Mouse (Mus musculus): ENCODE results near the gene Adam8. TPM values are rescaled to one million over a fixed set of nuclear protein-coding genes. Genes with fewer than 3 reads are reported as not detected.

Adam8 gene
- total and polyA plus RNA-seq, 2 experiments from 2014 or later: 0.47 to 2.6 TPM

- Histone ChIP-seq H3K27me3 (ENCODE audit: insufficient read depth, low read length) (peaks cover 8% of the 10 kb centered on the region), H3K4me1 (ENCODE audit: insufficient read depth) (no peaks in the 10 kb centered on the region), H3K9ac (no peak overlapping the region), H3K4me3 (ENCODE audit: low read depth, low read length) (no peak overlapping the region), H3K27ac (ENCODE audit: low read depth, low read length) (no peak overlapping the region), H3K4me2 (ENCODE audit: low read depth) (no peak overlapping the region), H3K9me3 (ENCODE audit: low read length) (no peaks in the 10 kb centered on the region), H3K36me3 (ENCODE audit: insufficient read depth) (no peaks in the 10 kb centered on the region)
- ATAC-seq (no peak), DNase-seq (no peak)
- 75% methylated on average over 3 of the region's 3 CpGs for WGBS
- no peak for TF ChIP-seq CTCF (IDR thresholded peaks at IDR 0.05; ENCODE audit: low read depth)
Measured at GRCm38 (mm10) chr7:139937138-139937537, 55.2 kb downstream of the Adam8 start.

GRCm38 (mm10) chr7:139936705-139937104 is 55.7 kb downstream of the Adam8 start:
- H3K4me2 ChIP-seq (ENCODE audit: low read depth): no peak overlapping the region
- DNase-seq (no peak), ATAC-seq (no peak)
- peaks cover 4% of the 10 kb centered on the region for H3K27me3 ChIP-seq (ENCODE audit: insufficient read depth, low read length)
- no peaks in the 10 kb centered on the region for H3K4me1 ChIP-seq (ENCODE audit: insufficient read depth)
- H3K4me3 ChIP-seq (ENCODE audit: low read depth, low read length): no peak overlapping the region
- WGBS: 89% methylated on average over 10 of the region's 10 CpGs
- no peak for TF ChIP-seq CTCF (IDR thresholded peaks at IDR 0.05; ENCODE audit: low read depth)
- H3K27ac ChIP-seq (ENCODE audit: low read depth, low read length): no peak overlapping the region
- H3K36me3 ChIP-seq (ENCODE audit: insufficient read depth): no peaks in the 10 kb centered on the region
- H3K9ac ChIP-seq: no peak overlapping the region
- H3K9me3 ChIP-seq (ENCODE audit: low read length): no peaks in the 10 kb centered on the region

DNA sequence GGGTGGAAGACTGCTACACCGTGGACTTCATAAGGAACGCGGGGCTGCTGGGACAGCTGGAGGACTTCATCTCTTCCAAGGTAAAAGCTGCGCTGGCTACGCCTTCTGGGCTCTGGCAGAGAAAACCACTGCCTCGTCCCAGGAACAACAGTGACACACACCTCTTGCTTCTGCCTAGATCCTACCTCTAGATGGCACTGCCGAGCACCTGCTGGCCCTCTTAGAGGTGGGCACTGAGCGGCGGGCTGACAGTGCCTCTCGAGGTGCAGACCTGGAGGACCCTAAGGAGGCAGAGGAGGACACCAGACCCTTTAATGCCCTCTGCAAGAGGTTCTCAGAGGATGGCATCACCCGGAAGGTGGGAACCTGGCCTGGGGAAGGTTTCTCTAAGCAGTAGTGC is 61.6 kb downstream of the Adam8 start:
- Histone ChIP-seq H3K27ac (ENCODE audit: low read depth, low read length) (no peak overlapping the region), H3K4me1 (ENCODE audit: insufficient read depth) (no peaks in the 10 kb centered on the region), H3K4me2 (ENCODE audit: low read depth) (no peak overlapping the region), H3K9ac (no peak overlapping the region), H3K4me3 (ENCODE audit: low read depth, low read length) (no peak overlapping the region), H3K36me3 (ENCODE audit: insufficient read depth) (no peaks in the 10 kb centered on the region), H3K9me3 (ENCODE audit: low read length) (no peaks in the 10 kb centered on the region), H3K27me3 (ENCODE audit: insufficient read depth, low read length) (no peaks in the 10 kb centered on the region)
- TF ChIP-seq CTCF (IDR thresholded peaks at IDR 0.05; ENCODE audit: low read depth): peak; percentile 73
- ATAC-seq (peak; percentile 54; the same call in 1 of the 2 replicates), DNase-seq (no peak)
- WGBS: 13% methylated on average over 11 of the region's 11 CpGs

MicroRNA genes within 50 kb of the gene (microRNA counts, 519-probe panel; counts per million panel counts)
- microRNA mmu-miR-202-3p: not detected
- not detected for microRNA mmu-miR-202-5p

Small RNA genes within 50 kb of the gene (microRNA-seq; reads per million reads assigned to microRNA genes)
- gene Mir202: 0.39 to 2.1 reads per million in 2 experiments
- 0.24 to 0.77 reads per million in 2 experiments for gene Mir7062
- gene mmu-mir-7686: 0 reads per million in 2 experiments

Other genes with a start within 250 kb of the Adam8 start
- 12.2 and 17.1 TPM in 2 replicates for gene Adgra1, start 158.4 kb downstream of the Adam8 start, total RNA-seq (2014; rRNA removed)
- gene Adgra1, start 158.4 kb downstream of the Adam8 start, polyA plus RNA-seq (2015; fragmentation: Nextera tagmentation; extraction: Ambion mirVana): 18.0 and 39.3 TPM in 2 replicates
- gene Kndc1, start 97.9 kb downstream of the Adam8 start, total RNA-seq (2014; rRNA removed): 28.9 and 48.4 TPM in 2 replicates
- 7.1 and 10.0 TPM in 2 replicates for gene Kndc1, start 97.9 kb downstream of the Adam8 start, polyA plus RNA-seq (2015; fragmentation: Nextera tagmentation; extraction: Ambion mirVana)
- gene Utf1, start 48.8 kb downstream of the Adam8 start, total RNA-seq (2014; rRNA removed): not detected in 2 replicates
- gene Utf1, start 48.8 kb downstream of the Adam8 start, polyA plus RNA-seq (2015; fragmentation: Nextera tagmentation; extraction: Ambion mirVana): not detected in 2 replicates
- gene 6430531B16Rik, start 13.8 kb downstream of the Adam8 start, total RNA-seq (2014; rRNA removed): 1.6 and 2.7 TPM in 2 replicates
- gene 6430531B16Rik, start 13.8 kb downstream of the Adam8 start, polyA plus RNA-seq (2015; fragmentation: Nextera tagmentation; extraction: Ambion mirVana): 1.3 and 2.0 TPM in 2 replicates
- 49.8 and 56.1 TPM in 2 replicates for gene Zfp511, start 43.8 kb upstream of the Adam8 start, total RNA-seq (2014; rRNA removed)
- 66.1 and 74.3 TPM in 2 replicates for gene Zfp511, start 43.8 kb upstream of the Adam8 start, polyA plus RNA-seq (2015; fragmentation: Nextera tagmentation; extraction: Ambion mirVana)
- gene Tubgcp2, start 44.1 kb upstream of the Adam8 start, total RNA-seq (2014; rRNA removed): 67.3 and 79.8 TPM in 2 replicates
- gene Tubgcp2, start 44.1 kb upstream of the Adam8 start, polyA plus RNA-seq (2015; fragmentation: Nextera tagmentation; extraction: Ambion mirVana): 57.8 and 68.1 TPM in 2 replicates
- 0.48 and 1.2 TPM in 2 replicates for gene Msx3, start 56.5 kb upstream of the Adam8 start, total RNA-seq (2014; rRNA removed)
- 0.53 and 1.5 TPM in 2 replicates for gene Msx3, start 56.5 kb upstream of the Adam8 start, polyA plus RNA-seq (2015; fragmentation: Nextera tagmentation; extraction: Ambion mirVana)
- 259 and 284 TPM in 2 replicates for gene Caly, start 90.0 kb upstream of the Adam8 start, total RNA-seq (2014; rRNA removed)
- gene Caly, start 90.0 kb upstream of the Adam8 start, polyA plus RNA-seq (2015; fragmentation: Nextera tagmentation; extraction: Ambion mirVana): 348 and 396 TPM in 2 replicates
- gene Prap1, start 100.8 kb upstream of the Adam8 start, total RNA-seq (2014; rRNA removed): not detected in 2 replicates
- gene Prap1, start 100.8 kb upstream of the Adam8 start, polyA plus RNA-seq (2015; fragmentation: Nextera tagmentation; extraction: Ambion mirVana): not detected in 2 replicates
- 15.7 and 23.0 TPM in 2 replicates for gene Fuom, start 109.9 kb upstream of the Adam8 start, total RNA-seq (2014; rRNA removed)
- gene Fuom, start 109.9 kb upstream of the Adam8 start, polyA plus RNA-seq (2015; fragmentation: Nextera tagmentation; extraction: Ambion mirVana): 26.9 and 28.4 TPM in 2 replicates
- gene Paox, start 123.2 kb upstream of the Adam8 start, total RNA-seq (2014; rRNA removed): 8.8 and 10.5 TPM in 2 replicates
- gene Paox, start 123.2 kb upstream of the Adam8 start, polyA plus RNA-seq (2015; fragmentation: Nextera tagmentation; extraction: Ambion mirVana): 6.0 and 7.5 TPM in 2 replicates
- 84.0 and 103 TPM in 2 replicates for gene Echs1, start 123.9 kb upstream of the Adam8 start, total RNA-seq (2014; rRNA removed)
- gene Echs1, start 123.9 kb upstream of the Adam8 start, polyA plus RNA-seq (2015; fragmentation: Nextera tagmentation; extraction: Ambion mirVana): 113 and 116 TPM in 2 replicates
- 14.2 and 15.0 TPM in 2 replicates for gene Mtg1, start 145.0 kb upstream of the Adam8 start, total RNA-seq (2014; rRNA removed)
- gene Mtg1, start 145.0 kb upstream of the Adam8 start, polyA plus RNA-seq (2015; fragmentation: Nextera tagmentation; extraction: Ambion mirVana): 33.7 and 35.8 TPM in 2 replicates
- gene Sprn, start 162.3 kb upstream of the Adam8 start, total RNA-seq (2014; rRNA removed): 64.0 and 74.4 TPM in 2 replicates
- 32.6 and 43.5 TPM in 2 replicates for gene Sprn, start 162.3 kb upstream of the Adam8 start, polyA plus RNA-seq (2015; fragmentation: Nextera tagmentation; extraction: Ambion mirVana)
- gene Olfr522, start 172.2 kb upstream of the Adam8 start, total RNA-seq (2014; rRNA removed): not detected in 2 replicates
- gene Olfr522, start 172.2 kb upstream of the Adam8 start, polyA plus RNA-seq (2015; fragmentation: Nextera tagmentation; extraction: Ambion mirVana): not detected in 2 replicates
- gene Olfr523, start 180.7 kb upstream of the Adam8 start, total RNA-seq (2014; rRNA removed): not detected in 2 replicates
- gene Olfr523, start 180.7 kb upstream of the Adam8 start, polyA plus RNA-seq (2015; fragmentation: Nextera tagmentation; extraction: Ambion mirVana): not detected in 2 replicates
- not detected in 2 replicates for gene Olfr524, start 213.4 kb upstream of the Adam8 start, total RNA-seq (2014; rRNA removed)
- not detected in 2 replicates for gene Olfr524, start 213.4 kb upstream of the Adam8 start, polyA plus RNA-seq (2015; fragmentation: Nextera tagmentation; extraction: Ambion mirVana)
- 0.08 TPM in 1 of 2 replicates, not detected in the other for gene Cd163l1, start 225.7 kb upstream of the Adam8 start, total RNA-seq (2014; rRNA removed)
- gene Cd163l1, start 225.7 kb upstream of the Adam8 start, polyA plus RNA-seq (2015; fragmentation: Nextera tagmentation; extraction: Ambion mirVana): not detected in 2 replicates

Data from forebrain, postnatal 0 days (tissue).